Mouse (Mus musculus) small intestine, adult 2 months (tissue): ENCODE data around the gene Anapc16.

Experiments used
- CTCF ChIP-seq: fragments of 200-500 bp; IDR thresholded peaks from 2 replicates; pipeline ENCODE4 v1.5.1; 2012; ENCODE audit warnings: low read depth, mild to moderate bottlenecking, control low read depth, inconsistent platforms, low read length, moderate library complexity, mixed read lengths; ENCODE audit not compliant: insufficient replicate concordance, insufficient read length; ENCODE audit errors: extremely low read depth
- POLR2A ChIP-seq: fragments of 200-500 bp; IDR thresholded peaks from 2 replicates; pipeline ENCODE4 v1.6.1; 2012; ENCODE audit warnings: low read depth, mild to moderate bottlenecking, control low read depth, inconsistent platforms, low read length, moderate library complexity

- TF ChIP-seq CTCF (no peak), POLR2A (no peak)
These were observed 47.6 kb upstream of the Anapc16 start for GRCm38 (mm10) chr10:60050581-60050980.
